Mouse (Mus musculus) neural tube, embryonic 13.5 days (tissue): ENCODE data around the gene Pp2d1. TPM values are rescaled to one million over a fixed set of nuclear protein-coding genes. Genes with fewer than 3 reads are reported as not detected.

ENCODE experiments used
- ATAC-seq: fragments of 200-750 bp; cut with Nextera tagmentation; 2 replicates; pipeline ENCODE4 v1.8.0; 2017; ENCODE audit warnings: low read depth, mild to moderate bottlenecking, moderate TSS enrichment, moderate library complexity
- H3K27ac ChIP-seq: fragments of 300-500 bp; sonication (generic); replicated peaks from 2 replicates; pipeline ENCODE4 v1.5.1; 2015; ENCODE audit warnings: moderate library complexity, mild to moderate bottlenecking, inconsistent platforms
- H3K27me3 ChIP-seq: fragments of 300-500 bp; sonication (generic); 2 replicates; pipeline ENCODE4 v1.6.1; 2015; ENCODE audit warnings: mild to moderate bottlenecking, inconsistent platforms
- H3K36me3 ChIP-seq: fragments of 300-500 bp; sonication (generic); 2 replicates; pipeline ENCODE4 v1.6.1; 2015; ENCODE audit warnings: mild to moderate bottlenecking, inconsistent platforms
- H3K4me1 ChIP-seq: fragments of 300-500 bp; sonication (generic); replicated peaks from 2 replicates; pipeline ENCODE4 v1.6.1; 2015; ENCODE audit warnings: inconsistent platforms
- H3K4me2 ChIP-seq: fragments of 300-500 bp; sonication (generic); 2 replicates; pipeline ENCODE4 v1.6.1; 2015; ENCODE audit warnings: inconsistent platforms, mild to moderate bottlenecking, moderate library complexity
- H3K4me3 ChIP-seq: fragments of 300-500 bp; sonication (generic); 2 replicates; pipeline ENCODE4 v1.5.1; 2015; ENCODE audit warnings: mild to moderate bottlenecking, inconsistent platforms
- H3K9ac ChIP-seq: fragments of 300-500 bp; sonication (generic); 2 replicates; pipeline ENCODE4 v1.6.1; 2015; ENCODE audit warnings: moderate library complexity, mild to moderate bottlenecking, inconsistent platforms
- H3K9me3 ChIP-seq: fragments of 300-500 bp; sonication (generic); 2 replicates; pipeline ENCODE4 v1.6.1; 2016; ENCODE audit warnings: inconsistent platforms
- WGBS: fragments of 180-500 bp; shearing (Covaris S2); methylation state at CpG from one replicate; pipeline ENCODE4 v1.1.7; 2015; 5-methylcytosine and 5-hydroxymethylcytosine counted together
- polyA plus RNA-seq: library from polyadenylated mRNA; unstranded; fragments of >200 nt; fragmentation: Nextera tagmentation; extraction: Ambion mirVana; gene quantifications from 2 replicates; pipeline ENCODE4 v1.2.1, GENCODE M21; 2015

Pp2d1 gene
- polyA plus RNA-seq, 1 experiment from 2014 or later = 0.31 TPM

- H3K4me2 ChIP-seq = no peak overlapping the region
- no peaks in the 10 kb centered on the region for H3K27me3 ChIP-seq
- WGBS = 69% methylated on average over 4 of the region's 4 CpGs
- no peaks in the 10 kb centered on the region for H3K36me3 ChIP-seq
- no peak for ATAC-seq
- H3K9me3 ChIP-seq = no peaks in the 10 kb centered on the region
- no peak overlapping the region for H3K27ac ChIP-seq
- peaks cover 7% of the 10 kb centered on the region for H3K4me1 ChIP-seq
- H3K4me3 ChIP-seq = no peak overlapping the region
- no peak overlapping the region for H3K9ac ChIP-seq
Observed at GRCm38 (mm10) chr17:53561458-53562029, 22.3 kb upstream of the Pp2d1 start.

GRCm38 (mm10) chr17:53559646-53560045, 20.4 kb upstream of the Pp2d1 start:
- Histone ChIP-seq H3K4me1 (no peaks in the 10 kb centered on the region), H3K36me3 (no peaks in the 10 kb centered on the region), H3K9ac (no peak overlapping the region), H3K9me3 (no peaks in the 10 kb centered on the region), H3K27me3 (no peaks in the 10 kb centered on the region), H3K27ac (no peak overlapping the region), H3K4me2 (no peak overlapping the region), H3K4me3 (no peak overlapping the region)
- 87% methylated on average over 5 of the region's 5 CpGs for WGBS
- no peak for ATAC-seq

GRCm38 (mm10) chr17:53557443-53557842, 18.2 kb upstream of the Pp2d1 start:
- H3K36me3 ChIP-seq = no peaks in the 10 kb centered on the region
- no peaks in the 10 kb centered on the region for H3K9me3 ChIP-seq
- no peak overlapping the region for H3K9ac ChIP-seq
- WGBS = 61% methylated on average over 3 of the region's 3 CpGs
- no peaks in the 10 kb centered on the region for H3K27me3 ChIP-seq
- no peak overlapping the region for H3K4me2 ChIP-seq
- no peaks in the 10 kb centered on the region for H3K4me1 ChIP-seq
- ATAC-seq = no peak
- H3K27ac ChIP-seq = no peak overlapping the region
- H3K4me3 ChIP-seq = no peak overlapping the region

GRCm38 (mm10) chr17:53554813-53555212, 15.6 kb upstream of the Pp2d1 start:
- H3K27ac ChIP-seq = no peak overlapping the region
- H3K27me3 ChIP-seq = no peaks in the 10 kb centered on the region
- H3K9me3 ChIP-seq = no peaks in the 10 kb centered on the region
- no peaks in the 10 kb centered on the region for H3K4me1 ChIP-seq
- ATAC-seq = no peak
- no peak overlapping the region for H3K9ac ChIP-seq
- H3K4me2 ChIP-seq = no peak overlapping the region
- no peaks in the 10 kb centered on the region for H3K36me3 ChIP-seq
- WGBS = 87% methylated on average over 3 of the region's 3 CpGs
- no peak overlapping the region for H3K4me3 ChIP-seq

- no peaks in the 10 kb centered on the region for H3K27me3 ChIP-seq
- ATAC-seq = no peak
Observed at GRCm38 (mm10) chr17:53554088-53554487, 14.8 kb upstream of the Pp2d1 start.

GRCm38 (mm10) chr17:53551306-53552299, 12.4 kb upstream of the Pp2d1 start:
- no peak overlapping the region for H3K4me2 ChIP-seq
- no peaks in the 10 kb centered on the region for H3K27me3 ChIP-seq
- 64% methylated on average over 8 of the region's 8 CpGs for WGBS
- H3K9me3 ChIP-seq = no peaks in the 10 kb centered on the region
- H3K27ac ChIP-seq = no peak overlapping the region
- H3K9ac ChIP-seq = no peak overlapping the region
- no peak overlapping the region for H3K4me3 ChIP-seq
- H3K36me3 ChIP-seq = no peaks in the 10 kb centered on the region
- H3K4me1 ChIP-seq = no peaks in the 10 kb centered on the region
- ATAC-seq = no peak

More at GRCm38 (mm10) chr17:53554088-53554487, 14.8 kb upstream of the Pp2d1 start:
- H3K9me3 ChIP-seq = no peaks in the 10 kb centered on the region
- no peak overlapping the region for H3K4me2 ChIP-seq
- H3K4me3 ChIP-seq = no peak overlapping the region
- 72% methylated on average over 4 of the region's 4 CpGs for WGBS
- H3K4me1 ChIP-seq = no peaks in the 10 kb centered on the region
- no peak overlapping the region for H3K9ac ChIP-seq
- H3K36me3 ChIP-seq = no peaks in the 10 kb centered on the region
- H3K27ac ChIP-seq = no peak overlapping the region

GRCm38 (mm10) chr17:53543591-53544324, 4.5 kb upstream of the Pp2d1 start:
- H3K27ac ChIP-seq = no peak overlapping the region
- WGBS = 71% methylated on average over 9 of the region's 9 CpGs
- H3K4me1 ChIP-seq = no peaks in the 10 kb centered on the region
- H3K4me3 ChIP-seq = no peak overlapping the region
- ATAC-seq = no peak
- no peaks in the 10 kb centered on the region for H3K27me3 ChIP-seq
- no peak overlapping the region for H3K4me2 ChIP-seq
- H3K9ac ChIP-seq = no peak overlapping the region
- no peaks in the 10 kb centered on the region for H3K9me3 ChIP-seq
- no peaks in the 10 kb centered on the region for H3K36me3 ChIP-seq

GRCm38 (mm10) chr17:53542536-53542935, 3.3 kb upstream of the Pp2d1 start:
- no peaks in the 10 kb centered on the region for H3K27me3 ChIP-seq
- no peak overlapping the region for H3K27ac ChIP-seq
- H3K4me2 ChIP-seq = no peak overlapping the region
- no peak for ATAC-seq
- H3K4me1 ChIP-seq = no peaks in the 10 kb centered on the region
- WGBS = 95% methylated on average over 4 of the region's 4 CpGs
- H3K9me3 ChIP-seq = no peaks in the 10 kb centered on the region
- no peak overlapping the region for H3K9ac ChIP-seq
- H3K36me3 ChIP-seq = no peaks in the 10 kb centered on the region
- H3K4me3 ChIP-seq = no peak overlapping the region

- Histone ChIP-seq H3K9ac (no peak overlapping the region), H3K9me3 (no peaks in the 10 kb centered on the region), H3K4me3 (no peak overlapping the region), H3K36me3 (no peaks in the 10 kb centered on the region), H3K4me2 (no peak overlapping the region), H3K27ac (no peak overlapping the region), H3K4me1 (no peaks in the 10 kb centered on the region), H3K27me3 (no peaks in the 10 kb centered on the region)
- WGBS = 76% methylated on average over 2 of the region's 2 CpGs
- no peak for ATAC-seq
Observed at GRCm38 (mm10) chr17:53532425-53532824, 6.8 kb downstream of the Pp2d1 start.

- no peaks in the 10 kb centered on the region for H3K4me1 ChIP-seq
- H3K9ac ChIP-seq = no peak overlapping the region
- no peaks in the 10 kb centered on the region for H3K9me3 ChIP-seq
- H3K36me3 ChIP-seq = no peaks in the 10 kb centered on the region
- no peak overlapping the region for H3K27ac ChIP-seq
- H3K4me2 ChIP-seq = no peak overlapping the region
- no peak for ATAC-seq
- no peak overlapping the region for H3K4me3 ChIP-seq
- H3K27me3 ChIP-seq = no peaks in the 10 kb centered on the region
- WGBS = 55% methylated on average over 2 of the region's 2 CpGs
Observed at GRCm38 (mm10) chr17:53531160-53531559, 8.1 kb downstream of the Pp2d1 start.

- no peak overlapping the region for H3K9ac ChIP-seq
- no peaks in the 10 kb centered on the region for H3K36me3 ChIP-seq
- WGBS = 91% methylated on average over 2 of the region's 2 CpGs
- no peak overlapping the region for H3K27ac ChIP-seq
- H3K4me2 ChIP-seq = no peak overlapping the region
- no peak overlapping the region for H3K4me3 ChIP-seq
- no peak for ATAC-seq
- no peaks in the 10 kb centered on the region for H3K27me3 ChIP-seq
- H3K9me3 ChIP-seq = no peaks in the 10 kb centered on the region
- H3K4me1 ChIP-seq = no peaks in the 10 kb centered on the region
Observed at GRCm38 (mm10) chr17:53528034-53528433, 11.2 kb downstream of the Pp2d1 start.

- no peaks in the 10 kb centered on the region for H3K9me3 ChIP-seq
- ATAC-seq = no peak
- no peak overlapping the region for H3K27ac ChIP-seq
- H3K36me3 ChIP-seq = peaks cover 9% of the 10 kb centered on the region; the same call in 1 of the 2 replicates
- no peak overlapping the region for H3K4me2 ChIP-seq
- H3K9ac ChIP-seq = no peak overlapping the region
- H3K4me1 ChIP-seq = no peaks in the 10 kb centered on the region
- H3K27me3 ChIP-seq = no peaks in the 10 kb centered on the region
- H3K4me3 ChIP-seq = no peak overlapping the region
Observed at GRCm38 (mm10) chr17:53520509-53520908, 18.7 kb downstream of the Pp2d1 start.
